Mouse (Mus musculus): ENCODE results near the gene Rcn1. TPM values are rescaled to one million over a fixed set of nuclear protein-coding genes. Genes with fewer than 3 reads are reported as not detected.

Rcn1 gene
- total RNA-seq (2021) = 1 to 10 TPM; 6.6 to 9.4 TPM
- long read RNA-seq, experiment 1, transcript Rcn1-201 (6 exons, 2,720 nt) = major isoform, 14 of 14 reads
- long read RNA-seq, experiment 1, partial matches to known transcripts = 0 of 14 reads
- long read RNA-seq, experiment 1, other reads (novel, unspliced or antisense) = 0 of 14 reads
- long read RNA-seq, experiment 2, transcript Rcn1-201 (6 exons, 2,720 nt) = major isoform, 12 of 14 reads
- long read RNA-seq, experiment 2, partial matches to known transcripts = 0 of 14 reads
- long read RNA-seq, experiment 2, other reads (novel, unspliced or antisense) = 2 of 14 reads

- peak; percentile 83 for DNase-seq
- Histone ChIP-seq H3K27ac (peak within 1 kb of the TSS; percentile 88), H3K4me3 (peak within 1 kb of the TSS; percentile 94)
- no peak for TF ChIP-seq CTCF (IDR thresholded peaks at IDR 0.05)
- intact Hi-C loops (cut with DNase I) = no loop called here
These were observed at the start of gene Rcn1 for GRCm38 (mm10) chr2:105399085-105399891. TSS of gene Rcn1 (minus strand) at chr2:105399319.

GRCm38 (mm10) chr2:105444072-105444471 is 45.0 kb upstream of the Rcn1 start:
- peak; percentile 43 for TF ChIP-seq CTCF (IDR thresholded peaks at IDR 0.05)
- no peak overlapping the region for H3K27ac ChIP-seq
- no peak for DNase-seq
- no peak overlapping the region for H3K4me3 ChIP-seq
- intact Hi-C loops (cut with DNase I) = no loop called here

DNA sequence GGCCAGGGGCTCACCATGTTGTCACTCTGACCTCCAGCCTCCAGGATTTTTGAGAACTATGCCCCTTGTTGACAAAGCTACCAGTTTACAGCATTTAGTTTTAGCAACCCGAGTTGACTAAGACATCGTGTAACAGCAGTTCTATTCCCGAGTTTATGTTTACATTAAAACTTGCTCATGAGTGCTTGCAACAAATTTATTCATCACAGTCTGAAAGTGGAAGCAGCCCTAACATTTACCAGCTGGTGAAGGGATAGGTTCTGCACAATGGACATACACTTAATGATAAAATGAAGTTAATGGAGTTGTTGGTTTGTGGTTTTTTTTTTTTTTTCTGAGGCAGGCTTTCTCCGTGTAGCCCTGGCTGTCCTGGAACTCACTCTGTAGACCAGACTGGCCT is 39.9 kb upstream of the Rcn1 start:
- no peak overlapping the region for H3K4me3 ChIP-seq
- DNase-seq = no peak
- H3K27ac ChIP-seq = no peak overlapping the region
- no peak for TF ChIP-seq CTCF (IDR thresholded peaks at IDR 0.05)
- intact Hi-C loops (cut with DNase I) = no loop called here

DNA sequence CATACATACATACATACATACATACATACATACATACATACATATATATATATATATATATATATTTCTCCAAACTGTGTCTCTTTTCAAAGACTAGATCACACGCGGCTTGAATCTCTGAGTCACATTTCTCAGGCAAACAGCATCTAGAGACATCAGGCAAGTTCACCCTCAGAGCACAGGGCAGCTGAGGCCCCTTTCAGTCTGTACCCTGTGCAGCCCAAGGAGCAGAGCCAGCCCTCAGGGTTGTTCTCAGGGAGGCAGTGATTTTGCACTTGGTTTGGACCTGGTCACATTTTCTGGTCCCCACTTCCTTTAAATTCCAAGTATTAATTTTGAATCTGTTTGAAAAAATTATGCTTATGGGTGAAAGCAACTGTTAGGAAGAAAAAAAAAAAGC is 39.4 kb upstream of the Rcn1 start:
- intact Hi-C loops (cut with DNase I) = no loop called here
- Histone ChIP-seq H3K4me3 (no peak overlapping the region), H3K27ac (no peak overlapping the region)
- no peak for DNase-seq
- TF ChIP-seq CTCF (IDR thresholded peaks at IDR 0.05) = no peak

GRCm38 (mm10) chr2:105432927-105433326 is 33.8 kb upstream of the Rcn1 start:
- no peak overlapping the region for H3K4me3 ChIP-seq
- TF ChIP-seq CTCF (IDR thresholded peaks at IDR 0.05) = no peak
- intact Hi-C loops (cut with DNase I) = no loop called here
- DNase-seq = no peak
- H3K27ac ChIP-seq = no peak overlapping the region

DNA sequence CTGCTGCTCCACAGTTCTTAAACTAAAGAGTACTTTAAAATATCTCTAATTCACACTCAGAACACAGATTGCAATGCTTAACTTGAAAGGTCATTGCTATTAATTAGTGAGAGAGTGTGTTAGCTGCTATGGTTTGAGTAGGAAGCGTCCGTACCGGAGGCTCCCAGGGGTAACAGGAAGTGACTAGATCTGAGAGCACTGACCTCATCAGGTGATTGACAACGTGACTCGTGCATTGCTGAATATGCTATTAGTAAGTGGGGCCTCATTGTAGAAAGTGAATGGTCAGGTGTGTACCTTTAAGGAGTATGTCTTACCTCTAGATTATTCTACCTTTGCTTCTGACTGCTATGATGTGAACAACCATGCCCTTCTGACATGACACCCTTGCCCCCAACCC is 31.3 kb upstream of the Rcn1 start:
- no peak for TF ChIP-seq CTCF (IDR thresholded peaks at IDR 0.05)
- Histone ChIP-seq H3K4me3 (no peak overlapping the region), H3K27ac (no peak overlapping the region)
- DNase-seq = no peak
- intact Hi-C loops (cut with DNase I) = no loop called here

GRCm38 (mm10) chr2:105429899-105430298 is 30.8 kb upstream of the Rcn1 start:
- DNase-seq = no peak
- intact Hi-C loops (cut with DNase I) = loop anchor here (5.0 kb wide), 1 partner anchor 58 kb away; no protein-coding TSS in a partner anchor
- no peak overlapping the region for H3K27ac ChIP-seq
- no peak overlapping the region for H3K4me3 ChIP-seq
- TF ChIP-seq CTCF (IDR thresholded peaks at IDR 0.05) = no peak

DNA sequence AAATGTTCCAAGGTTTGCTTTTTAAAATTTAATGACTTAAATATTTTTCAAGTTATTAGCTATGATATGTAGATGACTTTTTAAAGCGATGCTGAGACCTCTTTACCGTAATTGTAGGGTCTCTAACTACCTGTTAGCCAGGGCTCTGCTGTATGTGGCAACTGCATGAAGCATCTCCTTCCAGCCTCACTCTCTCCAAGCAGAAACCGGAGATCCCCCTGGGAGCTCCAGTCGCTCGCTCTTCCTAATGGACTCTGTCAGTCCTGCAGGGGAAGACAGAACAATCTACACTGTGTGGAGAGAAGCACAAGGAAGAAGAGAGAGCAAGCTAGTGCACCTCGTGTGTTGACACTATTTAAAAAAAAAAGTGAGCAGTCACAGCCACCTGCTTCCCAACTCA is 29.3 kb upstream of the Rcn1 start:
- H3K4me3 ChIP-seq = no peak overlapping the region
- DNase-seq = no peak
- no peak overlapping the region for H3K27ac ChIP-seq
- TF ChIP-seq CTCF (IDR thresholded peaks at IDR 0.05) = no peak
- intact Hi-C loops (cut with DNase I) = loop anchor here (1.0 to 5.0 kb wide), 2 partner anchors 56 to 94 kb away; no protein-coding TSS in a partner anchor

DNA sequence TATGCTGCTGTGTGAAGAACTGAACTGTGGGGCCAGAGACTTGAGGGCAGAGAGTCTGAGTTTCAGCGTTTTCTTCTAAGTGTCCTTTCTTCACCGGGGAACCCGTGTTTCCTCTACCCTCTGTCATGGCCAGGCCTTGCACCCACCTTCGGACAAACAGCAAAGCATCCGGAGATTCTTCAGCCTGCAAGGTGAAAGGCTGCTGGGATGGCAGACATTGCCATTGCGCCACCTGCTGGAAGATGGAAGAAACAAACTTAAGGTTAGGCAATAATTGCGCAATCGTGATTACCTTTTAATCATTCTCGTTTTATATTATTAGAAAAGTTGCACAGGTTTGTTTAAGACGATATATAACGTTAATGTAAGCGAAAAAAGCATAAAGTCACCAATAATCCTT is 28.9 kb upstream of the Rcn1 start:
- peak; percentile 95 for TF ChIP-seq CTCF (IDR thresholded peaks at IDR 0.05)
- H3K4me3 ChIP-seq = no peak overlapping the region
- intact Hi-C loops (cut with DNase I) = loop anchor here (1.0 to 5.0 kb wide), 2 partner anchors 56 to 94 kb away; no protein-coding TSS in a partner anchor

GRCm38 (mm10) chr2:105427447-105427846 is 28.3 kb upstream of the Rcn1 start:
- DNase-seq = no peak
- intact Hi-C loops (cut with DNase I) = loop anchor here (5.0 kb wide), 1 partner anchor 55 kb away; no protein-coding TSS in a partner anchor
- no peak overlapping the region for H3K4me3 ChIP-seq
- no peak overlapping the region for H3K27ac ChIP-seq
- no peak for TF ChIP-seq CTCF (IDR thresholded peaks at IDR 0.05)

More for the DNA sequence above, 28.9 kb upstream of the Rcn1 start:
- no peak overlapping the region for H3K27ac ChIP-seq
- DNase-seq = peak; percentile 73

GRCm38 (mm10) chr2:105418629-105419227 is 19.6 kb upstream of the Rcn1 start:
- intact Hi-C loops (cut with DNase I) = no loop called here
- no peak for TF ChIP-seq CTCF (IDR thresholded peaks at IDR 0.05)

DNA sequence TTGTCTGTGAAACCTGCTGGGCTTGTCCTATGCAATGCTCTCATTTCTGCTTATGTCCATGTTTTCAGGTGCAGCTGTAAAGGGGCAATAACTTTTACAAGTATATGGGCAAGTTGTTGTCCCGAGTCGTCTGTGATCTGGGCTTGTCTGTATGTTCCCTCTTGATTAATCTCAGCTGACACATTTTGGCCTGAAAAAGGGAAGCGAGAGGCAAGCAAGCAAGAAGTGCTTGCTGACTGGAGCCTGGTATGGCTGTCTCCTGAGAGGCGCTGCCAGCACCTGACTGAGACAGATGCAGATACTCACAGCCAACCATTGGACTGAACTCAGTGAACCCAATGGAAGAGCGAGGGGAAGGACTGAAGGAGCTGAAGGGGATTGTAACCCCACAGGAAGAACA is 18.5 kb upstream of the Rcn1 start:
- no peak for TF ChIP-seq CTCF (IDR thresholded peaks at IDR 0.05)
- no peak overlapping the region for H3K4me3 ChIP-seq
- intact Hi-C loops (cut with DNase I) = no loop called here
- H3K27ac ChIP-seq = no peak overlapping the region
- no peak for DNase-seq

More at GRCm38 (mm10) chr2:105418629-105419227, 19.6 kb upstream of the Rcn1 start:
- no peak for DNase-seq
- H3K4me3 ChIP-seq = no peak overlapping the region
- H3K27ac ChIP-seq = no peak overlapping the region

All from gastrocnemius, adult 2 months (tissue).